Mouse (Mus musculus): ENCODE data around the gene Atat1. TPM values are rescaled to one million over a fixed set of nuclear protein-coding genes. Genes with fewer than 3 reads are reported as not detected.
A peak's percentile ranks its signal among the peaks of the same experiment; 100 is the strongest.
"Not testable (repeated sequence)": the region's sequence is repeated elsewhere in the genome, so short reads cannot be mapped to it uniquely, and the experiment has no call there.

Gene Atat1
- polyA plus RNA-seq (2012; rRNA removed), result 45.9 and 58.8 TPM in 2 replicates

- peak; percentile 79 for DNase-seq (ENCODE audit: low spot score)
Observed at GRCm38 (mm10) chr17:35909919-35910369, at the start of gene Atat1. Gene Atat1 (minus strand): TSS chr17:35910075.

DNA sequence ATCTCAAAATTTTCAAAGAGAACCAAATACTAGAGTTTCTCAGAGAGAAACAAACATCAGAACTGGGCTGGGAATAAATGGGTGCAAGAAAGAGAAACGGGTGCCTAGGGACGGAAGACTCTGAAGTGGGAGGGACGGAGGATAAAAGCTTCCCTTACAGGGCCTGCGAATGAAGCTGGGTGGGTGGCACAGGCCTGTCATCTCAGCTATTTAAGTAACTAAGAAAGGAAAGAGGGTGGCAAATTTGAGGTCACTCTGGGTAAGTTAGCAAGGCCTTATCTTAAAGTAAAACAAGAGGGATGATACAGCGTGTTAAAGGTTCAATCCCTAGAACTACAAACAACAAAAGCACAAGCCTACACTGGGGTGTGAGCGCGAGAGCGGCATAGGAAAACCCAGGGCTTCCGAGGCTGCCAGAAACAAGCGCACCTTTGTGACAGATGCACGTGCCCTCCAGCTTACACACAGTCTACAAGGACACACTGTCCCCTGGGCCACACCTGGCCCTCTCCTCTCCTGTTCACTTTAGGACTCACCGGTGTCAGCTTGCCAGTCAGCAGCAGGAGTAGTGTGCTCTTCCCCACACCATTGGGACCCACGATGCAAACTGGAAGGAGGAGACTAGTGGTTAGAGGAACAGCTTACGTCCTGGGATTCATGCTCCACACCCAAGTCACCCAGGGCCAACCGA is 48.8 kb upstream of the Atat1 start:
- no peak for DNase-seq (ENCODE audit: low spot score)

GRCm38 (mm10) chr17:35954665-35955064 is 44.8 kb upstream of the Atat1 start:
- no peak for DNase-seq (ENCODE audit: low spot score)

DNA sequence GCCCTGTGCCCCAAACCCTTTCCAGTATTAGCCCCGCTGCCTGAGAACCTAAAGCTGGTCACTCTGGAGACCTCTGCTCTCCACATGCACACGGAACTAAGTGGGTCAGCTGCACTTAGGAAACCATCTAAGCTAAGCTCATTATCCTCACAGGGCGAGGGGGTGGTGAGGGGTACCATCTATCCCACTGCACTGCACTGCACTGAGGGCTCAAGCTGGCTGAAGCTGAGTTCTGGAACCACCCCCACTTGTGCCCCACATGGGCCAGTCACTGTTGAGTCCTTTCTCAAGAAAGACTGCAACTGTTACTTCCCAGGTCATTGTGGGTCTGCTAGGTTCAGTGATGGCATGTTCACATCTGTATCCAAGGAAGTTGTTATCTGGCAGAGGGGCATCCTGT is 42.7 kb upstream of the Atat1 start:
- DNase-seq (ENCODE audit: low spot score), result not testable (repeated sequence)

GRCm38 (mm10) chr17:35950946-35951345 is 41.1 kb upstream of the Atat1 start:
- not testable (repeated sequence) for DNase-seq (ENCODE audit: low spot score)

DNA sequence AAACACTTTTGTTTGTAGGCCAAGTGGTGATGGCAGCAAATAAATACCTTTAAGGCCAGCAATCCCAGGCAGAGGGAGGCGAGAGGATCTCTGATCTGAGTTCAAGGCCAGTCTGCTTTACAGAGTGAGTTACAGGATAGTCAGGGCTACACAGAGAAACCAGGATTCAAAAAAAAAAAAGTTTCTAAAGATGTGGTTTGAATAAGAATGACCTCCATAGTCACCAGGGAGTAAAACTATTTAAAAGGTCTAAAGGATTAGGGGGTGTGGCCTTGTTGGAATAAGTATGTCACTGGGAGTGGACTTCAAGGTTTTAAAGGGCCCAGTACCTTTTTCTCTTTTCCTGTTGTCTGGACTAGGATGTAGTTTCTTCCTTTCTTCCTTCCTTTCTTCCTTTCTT is 30.1 kb upstream of the Atat1 start:
- no peak for DNase-seq (ENCODE audit: low spot score)

- DNase-seq (ENCODE audit: low spot score), result no peak
Observed at GRCm38 (mm10) chr17:35939108-35939507, 29.2 kb upstream of the Atat1 start.

DNA sequence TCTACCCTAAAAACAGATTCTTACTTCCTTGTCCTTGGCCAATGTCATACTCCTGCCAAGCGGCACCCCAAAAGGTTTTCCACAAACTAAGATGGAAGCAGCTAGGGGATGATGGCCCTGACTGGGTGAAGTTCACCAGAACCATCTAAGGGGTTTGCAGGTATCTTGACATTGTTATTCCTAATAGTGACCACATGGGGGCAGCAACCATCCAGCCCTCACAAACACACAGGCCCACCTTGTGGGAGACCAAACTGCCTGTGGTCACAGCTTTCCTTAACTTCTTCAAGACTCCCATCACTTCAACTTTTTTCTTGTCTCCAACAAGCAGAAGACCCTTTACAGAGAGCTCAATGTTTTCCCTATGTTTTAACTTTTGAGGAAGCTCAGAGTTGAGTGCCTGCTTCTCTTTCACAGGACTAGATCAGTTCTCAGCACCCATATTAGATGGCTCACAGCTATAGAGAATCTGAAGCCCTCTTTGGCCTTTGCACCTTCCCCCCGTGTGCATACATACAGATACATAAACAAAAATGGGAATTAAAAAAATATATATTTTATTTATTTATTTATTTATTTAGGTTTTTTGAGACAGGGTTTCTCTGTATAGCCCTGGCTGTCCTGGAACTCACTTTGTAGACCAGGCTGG is 27.9 kb upstream of the Atat1 start:
- no peak for DNase-seq (ENCODE audit: low spot score)

DNA sequence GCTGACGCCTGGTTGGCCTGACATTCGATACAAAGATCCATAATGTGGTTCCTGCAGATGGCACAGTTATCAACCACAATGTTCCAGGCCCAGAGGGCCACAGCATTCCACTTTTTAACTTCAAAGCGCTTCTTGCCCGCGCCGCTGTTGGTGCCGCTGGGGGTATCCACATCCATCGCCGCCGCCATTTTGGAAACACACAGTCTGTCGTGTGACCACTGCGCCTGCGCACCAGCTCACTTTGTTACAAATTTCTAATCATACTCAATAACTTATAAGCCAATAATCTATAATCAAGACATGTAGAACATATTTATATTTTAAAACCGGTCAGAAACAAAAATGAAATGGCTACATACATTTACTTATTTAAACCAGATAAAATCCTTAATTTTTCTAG is 25.9 kb upstream of the Atat1 start:
- peak; percentile 13 for DNase-seq (ENCODE audit: low spot score)

- DNase-seq (ENCODE audit: low spot score), result peak; percentile 11
Observed at GRCm38 (mm10) chr17:35932608-35933007, 22.7 kb upstream of the Atat1 start.

- DNase-seq (ENCODE audit: low spot score), result peak; percentile 19
Observed at GRCm38 (mm10) chr17:35930627-35931026, 20.8 kb upstream of the Atat1 start.

- DNase-seq (ENCODE audit: low spot score), result peak; percentile 13
Observed at GRCm38 (mm10) chr17:35929534-35929933, 19.7 kb upstream of the Atat1 start.

- no peak for DNase-seq (ENCODE audit: low spot score)
Observed at GRCm38 (mm10) chr17:35927471-35927870, 17.6 kb upstream of the Atat1 start.

DNA sequence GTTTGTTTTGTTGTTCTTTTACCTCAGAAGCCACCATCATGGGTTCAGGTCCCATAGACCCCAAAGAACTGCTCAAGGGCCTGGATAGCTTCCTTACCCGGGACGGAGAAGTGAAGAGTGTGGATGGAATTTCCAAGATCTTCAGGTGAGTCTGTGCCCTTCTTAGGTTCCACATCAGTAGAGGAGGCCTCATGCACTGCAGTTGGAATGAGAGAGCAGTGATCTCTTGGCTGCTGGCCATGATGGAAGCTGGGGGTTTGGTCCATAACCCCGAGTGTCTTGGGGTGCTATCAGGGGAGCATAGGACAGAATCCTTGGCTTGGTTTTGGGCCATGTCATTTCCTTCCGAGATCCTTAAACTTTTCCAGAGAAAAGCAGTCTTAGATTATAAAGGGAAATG is 13.4 kb upstream of the Atat1 start:
- DNase-seq (ENCODE audit: low spot score), result no peak

GRCm38 (mm10) chr17:35922566-35922965 is 12.7 kb upstream of the Atat1 start:
- no peak for DNase-seq (ENCODE audit: low spot score)

DNA sequence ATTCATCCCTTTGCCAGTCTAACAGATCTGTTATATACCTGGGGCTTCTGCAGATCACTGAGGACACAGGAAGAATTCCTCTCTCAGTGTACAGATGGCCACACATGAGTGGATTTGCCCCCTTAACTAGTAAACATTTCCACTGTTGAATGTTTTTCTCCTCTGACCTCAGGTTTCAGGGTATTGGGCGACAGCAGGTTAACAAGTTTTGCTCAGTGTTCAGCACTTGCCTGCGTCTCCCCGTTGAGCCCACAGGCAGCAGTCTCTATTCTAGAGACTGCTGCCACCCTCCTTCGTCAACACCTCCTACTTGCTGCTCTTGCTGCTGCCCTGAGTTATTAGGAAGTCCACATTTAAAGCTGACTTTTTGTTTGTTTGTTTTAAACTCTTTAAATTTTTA is 11.8 kb upstream of the Atat1 start:
- no peak for DNase-seq (ENCODE audit: low spot score)

- DNase-seq (ENCODE audit: low spot score), result no peak
Observed at GRCm38 (mm10) chr17:35920862-35921562, 11.1 kb upstream of the Atat1 start.

DNA sequence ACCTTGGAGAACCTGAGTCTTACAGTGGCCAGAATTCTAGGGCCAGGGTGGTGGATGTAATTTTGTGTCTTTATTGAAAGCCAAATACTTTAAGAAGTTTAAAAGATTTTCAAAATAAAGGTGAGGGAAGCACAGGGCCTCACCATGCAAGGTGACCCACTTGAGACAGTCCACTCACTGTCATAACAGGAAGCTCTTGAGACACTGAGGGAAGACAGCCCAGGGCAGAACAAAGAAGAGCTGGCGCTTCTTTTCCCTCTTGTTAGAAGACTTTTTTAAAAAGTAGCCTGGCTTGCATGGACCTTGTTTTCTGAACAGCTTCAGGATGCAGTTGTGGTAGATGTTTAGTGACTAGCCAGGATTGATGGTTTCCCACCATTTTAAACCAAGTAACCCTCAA is 10.5 kb upstream of the Atat1 start:
- no peak for DNase-seq (ENCODE audit: low spot score)

- DNase-seq (ENCODE audit: low spot score), result no peak
Observed at GRCm38 (mm10) chr17:35919864-35920301, 10.0 kb upstream of the Atat1 start.

- peak; percentile 56 for DNase-seq (ENCODE audit: low spot score)
Observed at GRCm38 (mm10) chr17:35919060-35919715, 9.3 kb upstream of the Atat1 start.

- no peak for DNase-seq (ENCODE audit: low spot score)
Observed at GRCm38 (mm10) chr17:35918276-35919059, 8.6 kb upstream of the Atat1 start.
